Mouse (Mus musculus): Measurements from ENCODE around the gene Fxyd3.

- TF ChIP-seq CTCF (IDR thresholded peaks at IDR 0.05; ENCODE audit: low read depth, low read length) (no peak), POLR2A (IDR thresholded peaks at IDR 0.05; ENCODE audit: borderline replicate concordance, low read depth, low read length) (no peak)
These were observed 24.3 kb upstream of the Fxyd3 start for GRCm38 (mm10) chr7:31100786-31101185.

Data from bone marrow macrophage, adult 2 months (primary cell).